Mouse (Mus musculus) layer of hippocampus, adult 8-10 months (tissue): ENCODE data around the gene Rif1. TPM values are rescaled to one million over a fixed set of nuclear protein-coding genes. Genes with fewer than 3 reads are reported as not detected.
"Not testable (repeated sequence)": the region's sequence is repeated elsewhere in the genome, so short reads cannot be mapped to it uniquely, and the experiment has no call there.

Source experiments
- DNase-seq, 2 experiments: peaks; one replicate each; pipeline ENCODE4 v3.0.0; 2022; ENCODE audit warnings: low spot score in 2 of 2
- total RNA-seq, 4 experiments: library from RNA; stranded (reverse); gene quantifications; 2 replicates each; pipeline ENCODE4 v1.2.4; 2022

Gene Rif1
- total RNA-seq, 4 experiments from 2014 or later: 24.3 to 27.6 (median 25.1) TPM

DNA sequence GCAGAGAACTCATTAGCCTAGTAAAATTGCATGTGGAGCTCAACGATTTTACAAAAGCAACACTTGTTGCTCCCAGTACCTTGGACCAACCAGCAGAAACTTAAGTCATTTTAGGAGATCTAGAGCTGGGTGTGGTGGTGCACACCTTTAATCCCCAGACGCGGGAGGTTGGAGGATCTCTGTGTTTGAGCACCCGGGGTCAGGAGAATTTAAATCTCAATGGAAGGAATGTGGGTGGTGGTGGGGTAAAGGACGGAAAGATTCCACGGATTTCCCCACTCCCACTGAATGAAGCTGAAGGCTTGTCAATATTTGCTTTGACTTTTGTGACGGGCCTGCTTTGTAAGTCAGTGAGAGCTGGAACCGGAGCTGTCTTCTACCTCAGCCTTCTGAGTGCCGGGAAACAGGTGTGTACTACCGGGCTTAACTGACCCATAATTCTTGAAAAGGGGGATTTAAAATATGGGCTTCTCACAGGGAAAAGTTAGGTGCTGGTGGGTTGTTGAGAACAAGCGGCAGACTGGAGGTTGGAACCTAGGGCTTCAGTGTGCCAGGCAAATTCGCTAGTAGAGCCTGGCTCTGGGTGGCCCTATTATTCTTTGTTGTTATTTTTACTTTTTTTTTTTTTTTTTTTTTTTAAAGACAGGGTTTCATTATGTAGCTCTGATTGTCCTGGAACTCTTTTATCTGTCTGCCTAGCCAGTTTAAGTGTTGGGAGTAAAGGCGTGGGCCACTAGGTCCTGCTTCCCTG lies 1.2 kb upstream of the Rif1 start:
- DNase-seq: no peak

DNA sequence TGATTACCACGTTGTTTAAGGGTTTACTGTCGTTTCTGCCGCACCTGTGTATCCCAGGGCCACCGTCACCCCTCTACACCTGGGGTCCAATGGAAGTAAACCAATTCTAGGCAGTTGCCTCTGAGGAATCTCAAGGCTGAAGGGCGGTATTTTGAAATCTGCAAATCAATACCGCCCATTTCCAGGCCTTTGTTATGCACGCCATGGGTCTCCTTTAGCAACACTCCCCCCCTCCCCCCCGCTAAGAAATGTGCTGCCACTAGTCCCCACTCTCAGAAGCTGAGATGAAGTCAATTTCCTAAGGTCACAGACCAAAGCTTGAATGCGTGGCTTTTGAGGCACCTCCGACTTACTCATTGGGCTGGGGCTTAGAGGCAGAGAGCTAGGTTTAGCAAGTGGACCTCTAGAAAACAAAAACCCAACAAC lies 554 bp upstream of the Rif1 start:
- DNase-seq: no peak

GRCm38 (mm10) chr2:52073141-52073904 lies 691 bp downstream of the Rif1 start:
- peak in 1 of 2 experiments; percentile 21 for DNase-seq

DNA sequence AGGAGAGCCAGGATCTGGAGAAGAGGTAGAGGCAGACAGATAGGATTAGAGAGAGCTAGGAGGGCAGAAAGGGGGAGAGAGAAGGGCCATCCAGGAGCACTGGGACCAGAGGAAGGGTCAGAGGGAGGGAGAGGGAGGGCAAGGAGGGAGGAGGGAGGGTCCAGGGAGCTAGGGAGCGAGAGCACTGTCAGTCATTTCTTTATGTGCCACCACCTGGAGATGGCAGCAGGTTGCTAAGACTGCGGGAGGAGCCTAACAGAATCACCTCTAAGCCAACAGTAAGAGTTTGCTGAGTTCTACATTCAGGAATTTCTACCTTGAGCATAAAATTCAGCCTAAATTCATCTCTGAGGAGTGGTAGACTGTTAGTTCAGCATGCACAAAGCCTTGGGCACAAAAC lies 6.0 kb downstream of the Rif1 start:
- DNase-seq: no peak

DNA sequence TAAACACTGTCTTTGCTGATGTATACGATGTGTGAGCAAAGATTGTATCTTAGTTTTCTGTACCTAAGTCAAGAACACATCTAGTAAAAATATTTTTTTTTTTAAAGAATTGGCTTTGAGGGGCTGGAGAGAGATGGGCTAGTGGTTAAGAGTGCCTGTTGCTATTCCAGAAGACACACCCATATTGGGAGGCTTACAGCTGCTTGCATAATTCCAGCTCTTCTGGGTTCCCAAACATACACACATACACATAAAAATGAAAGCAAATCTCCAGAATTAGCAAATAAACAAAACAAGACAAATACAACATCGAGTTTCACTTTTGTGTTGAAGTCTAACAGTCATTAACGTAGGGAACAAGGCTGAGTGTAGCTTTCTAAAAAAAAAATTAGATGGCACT lies 11.4 kb downstream of the Rif1 start:
- no peak for DNase-seq

GRCm38 (mm10) chr2:52084571-52084970 lies 11.9 kb downstream of the Rif1 start:
- no peak for DNase-seq

GRCm38 (mm10) chr2:52114086-52114485 lies 41.5 kb downstream of the Rif1 start:
- no peak for DNase-seq

DNA sequence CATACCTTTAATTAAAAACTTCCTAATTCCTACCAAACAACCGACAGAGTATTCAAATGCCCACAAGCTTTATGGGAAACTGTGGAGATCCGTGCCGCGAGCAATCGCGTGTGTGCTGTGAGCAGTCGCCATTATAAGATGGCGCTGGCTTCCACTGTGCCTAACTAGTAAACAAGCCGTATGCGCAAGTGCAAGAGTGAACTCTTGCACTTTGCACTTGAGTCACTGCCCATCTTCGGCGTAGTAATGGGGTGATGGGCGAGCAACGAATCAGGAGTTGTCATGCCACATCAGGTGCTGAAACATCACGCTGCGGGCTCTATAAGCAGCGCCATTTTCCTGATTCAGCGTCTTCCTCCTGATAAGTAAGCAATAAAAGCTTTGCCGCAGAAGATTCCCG lies 58.7 kb downstream of the Rif1 start:
- not testable (repeated sequence) for DNase-seq

DNA sequence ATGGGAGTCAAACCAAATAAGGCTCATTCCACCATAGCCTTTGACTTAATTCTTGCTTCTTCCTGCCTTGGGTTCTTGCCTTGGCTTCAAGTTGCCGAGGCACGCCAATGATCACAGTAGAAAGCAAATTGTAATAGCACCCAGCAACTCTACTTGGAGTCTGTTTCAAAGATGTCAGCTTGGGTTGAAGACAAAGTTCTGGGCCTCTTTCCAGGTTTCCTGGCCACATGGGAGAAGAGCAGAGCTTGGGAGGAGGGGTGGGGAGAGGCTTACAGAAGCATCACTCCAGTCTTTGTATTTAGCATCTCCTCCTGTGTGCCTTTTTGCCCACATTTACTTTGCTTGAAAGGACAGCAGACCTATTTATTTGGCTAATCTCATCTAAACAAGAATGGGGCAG lies 60.7 kb downstream of the Rif1 start:
- no peak for DNase-seq

DNA sequence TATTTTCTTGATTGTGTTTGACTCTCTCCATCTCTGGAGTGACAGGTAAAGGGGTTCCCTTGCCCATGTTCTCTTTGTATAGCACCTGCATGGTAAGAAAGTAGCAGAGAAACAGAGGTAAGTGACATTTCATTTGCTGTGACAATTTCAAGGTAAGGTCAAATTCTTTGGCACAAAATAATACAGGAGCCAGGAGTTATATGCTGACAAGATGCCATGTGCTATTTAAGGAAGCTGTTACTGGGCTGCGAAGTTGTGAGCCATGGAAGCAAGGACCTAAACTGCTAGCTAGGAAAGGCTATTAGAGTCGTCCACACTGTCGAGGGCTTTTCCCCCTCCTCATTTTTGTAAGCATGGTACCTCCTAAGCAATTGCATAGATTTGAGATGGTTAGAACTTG lies 80.4 kb downstream of the Rif1 start:
- DNase-seq: no peak

- no peak for DNase-seq
Measured at GRCm38 (mm10) chr2:52169243-52170005, 96.8 kb downstream of the Rif1 start.

Other genes with a start within 250 kb of the Rif1 start
- 10 to 100 TPM; 17.6 to 24.4 (median 22.5) TPM for gene Rbm43, start 137.7 kb upstream of the Rif1 start, total RNA-seq
- 1 to 10 TPM; 2.7 to 4.8 (median 4.1) TPM for gene Nmi, start 99.3 kb upstream of the Rif1 start, total RNA-seq
- gene Tnfaip6, start 34.8 kb upstream of the Rif1 start, total RNA-seq: 10 to 100 TPM in 2 of 4 experiments, 1 to 10 TPM in 2; 9.5 to 13.3 (median 10.1) TPM